Mouse (Mus musculus) heart, postnatal 0 days (tissue): ENCODE data around the gene Kcnd3.

ENCODE experiments used
- CTCF ChIP-seq: IDR thresholded peaks from 2 replicates; pipeline ENCODE4 v1.5.1; 2016; ENCODE audit warnings: antibody characterized with exemption, control low read depth, low read depth
- EP300 ChIP-seq: IDR thresholded peaks from 2 replicates; pipeline ENCODE4 v1.6.1; 2016; ENCODE audit warnings: antibody characterized with exemption, low read depth

DNA sequence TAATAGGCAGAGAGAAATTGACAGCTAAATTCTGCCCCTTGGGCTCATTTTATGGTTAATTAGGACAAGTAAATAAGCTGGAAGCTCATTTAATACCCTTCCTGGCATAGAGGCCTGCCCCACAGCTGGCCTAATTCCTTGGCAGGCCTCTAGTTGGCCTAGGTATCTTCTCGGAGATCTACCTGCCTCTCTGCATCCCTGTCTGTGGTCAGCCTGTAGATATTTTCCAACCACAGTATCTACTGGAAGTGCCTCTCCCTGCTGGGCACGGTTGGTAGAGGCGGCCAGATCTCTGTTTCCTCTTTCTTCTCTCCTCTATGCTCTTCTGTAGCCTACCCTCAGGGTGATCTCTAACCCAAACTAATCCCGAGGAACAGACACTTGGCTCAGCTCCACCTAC is 267.8 kb downstream of the Kcnd3 start:
- TF ChIP-seq CTCF = no peak
- TF ChIP-seq EP300 = no peak
